Mouse (Mus musculus): ENCODE data around the gene Nus1. TPM values are rescaled to one million over a fixed set of nuclear protein-coding genes. Genes with fewer than 3 reads are reported as not detected.

Gene Nus1
- polyA plus RNA-seq, 1 experiment from 2014 or later: 7.9 TPM

- Histone ChIP-seq H3K4me1 (replicated peaks) (peaks cover 6% of the 10 kb centered on the region), H3K9me3 (replicated peaks) (no peaks in the 10 kb centered on the region), H3K36me3 (no peaks in the 10 kb centered on the region), H3K4me3 (no peak overlapping the region), H3K27ac (no peak overlapping the region), H3K27me3 (no peaks in the 10 kb centered on the region), H3K9ac (no peak overlapping the region), H3K4me2 (no peak overlapping the region)
- no peak for ATAC-seq (replicated peaks; ENCODE audit: insufficient number of reproducible peaks, insufficient read depth, low FRiP score, low read depth)
- 55% methylated on average over 4 of the region's 4 CpGs for WGBS
Measured at GRCm38 (mm10) chr10:52387192-52387591, 30.2 kb upstream of the Nus1 start.

- H3K27ac ChIP-seq: no peak within 1 kb of the TSS
- H3K4me2 ChIP-seq: no peak within 1 kb of the TSS
- H3K9ac ChIP-seq: no peak within 1 kb of the TSS
- H3K4me3 ChIP-seq: no peak within 1 kb of the TSS
- no peaks in the 10 kb centered on the region for H3K4me1 ChIP-seq (replicated peaks)
- no peak for ATAC-seq (replicated peaks; ENCODE audit: insufficient number of reproducible peaks, insufficient read depth, low FRiP score, low read depth)
- H3K27me3 ChIP-seq: no peaks in the 10 kb centered on the region
- H3K9me3 ChIP-seq (replicated peaks): no peaks in the 10 kb centered on the region
- H3K36me3 ChIP-seq: no peaks in the 10 kb centered on the region
- WGBS: 65% methylated on average over 5 of the region's 5 CpGs
Measured at GRCm38 (mm10) chr10:52388922-52389430, 28.4 kb upstream of the Nus1 start, which contains the start of gene Nepn. TSS of gene Nepn (plus strand) at chr10:52388972.

- H3K4me1 ChIP-seq (replicated peaks): no peaks in the 10 kb centered on the region
- no peak overlapping the region for H3K9ac ChIP-seq
- H3K27me3 ChIP-seq: no peaks in the 10 kb centered on the region
- no peaks in the 10 kb centered on the region for H3K36me3 ChIP-seq
- no peak overlapping the region for H3K27ac ChIP-seq
- H3K4me3 ChIP-seq: no peak overlapping the region
- 72% methylated on average over 3 of the region's 3 CpGs for WGBS
- H3K9me3 ChIP-seq (replicated peaks): no peaks in the 10 kb centered on the region
- ATAC-seq (replicated peaks; ENCODE audit: insufficient number of reproducible peaks, insufficient read depth, low FRiP score, low read depth): no peak
- H3K4me2 ChIP-seq: no peak overlapping the region
Measured at GRCm38 (mm10) chr10:52389438-52389837, 27.9 kb upstream of the Nus1 start.

GRCm38 (mm10) chr10:52391208-52391607, 26.1 kb upstream of the Nus1 start:
- Histone ChIP-seq H3K4me1 (replicated peaks) (no peaks in the 10 kb centered on the region), H3K27ac (no peak overlapping the region), H3K27me3 (no peaks in the 10 kb centered on the region), H3K9ac (no peak overlapping the region), H3K4me3 (no peak overlapping the region), H3K4me2 (no peak overlapping the region), H3K9me3 (replicated peaks) (no peaks in the 10 kb centered on the region), H3K36me3 (no peaks in the 10 kb centered on the region)
- WGBS: 59% methylated on average over 2 of the region's 2 CpGs
- no peak for ATAC-seq (replicated peaks; ENCODE audit: insufficient number of reproducible peaks, insufficient read depth, low FRiP score, low read depth)

GRCm38 (mm10) chr10:52396647-52397046, 20.7 kb upstream of the Nus1 start:
- no peaks in the 10 kb centered on the region for H3K4me1 ChIP-seq (replicated peaks)
- H3K36me3 ChIP-seq: no peaks in the 10 kb centered on the region
- H3K9ac ChIP-seq: no peak overlapping the region
- H3K9me3 ChIP-seq (replicated peaks): no peaks in the 10 kb centered on the region
- no peak overlapping the region for H3K4me3 ChIP-seq
- no peaks in the 10 kb centered on the region for H3K27me3 ChIP-seq
- no peak overlapping the region for H3K27ac ChIP-seq
- ATAC-seq (replicated peaks; ENCODE audit: insufficient number of reproducible peaks, insufficient read depth, low FRiP score, low read depth): no peak
- H3K4me2 ChIP-seq: no peak overlapping the region
- WGBS: 84% methylated on average over 3 of the region's 3 CpGs

- Histone ChIP-seq H3K4me3 (no peak overlapping the region), H3K9ac (no peak overlapping the region), H3K4me2 (no peak overlapping the region), H3K36me3 (no peaks in the 10 kb centered on the region), H3K4me1 (replicated peaks) (no peaks in the 10 kb centered on the region), H3K27me3 (no peaks in the 10 kb centered on the region), H3K9me3 (replicated peaks) (no peaks in the 10 kb centered on the region), H3K27ac (no peak overlapping the region)
- ATAC-seq (replicated peaks; ENCODE audit: insufficient number of reproducible peaks, insufficient read depth, low FRiP score, low read depth): no peak
- WGBS: 65% methylated on average over 2 of the region's 2 CpGs
Measured at GRCm38 (mm10) chr10:52398715-52399114, 18.6 kb upstream of the Nus1 start.

GRCm38 (mm10) chr10:52399722-52400121, 17.6 kb upstream of the Nus1 start:
- no peaks in the 10 kb centered on the region for H3K27me3 ChIP-seq
- no peak overlapping the region for H3K27ac ChIP-seq
- H3K4me2 ChIP-seq: no peak overlapping the region
- no peaks in the 10 kb centered on the region for H3K9me3 ChIP-seq (replicated peaks)
- no peak overlapping the region for H3K4me3 ChIP-seq
- no peak overlapping the region for H3K9ac ChIP-seq
- WGBS: 52% methylated on average over 3 of the region's 3 CpGs
- no peaks in the 10 kb centered on the region for H3K4me1 ChIP-seq (replicated peaks)
- no peak for ATAC-seq (replicated peaks; ENCODE audit: insufficient number of reproducible peaks, insufficient read depth, low FRiP score, low read depth)
- H3K36me3 ChIP-seq: no peaks in the 10 kb centered on the region

GRCm38 (mm10) chr10:52405160-52405559, 12.2 kb upstream of the Nus1 start:
- ATAC-seq (replicated peaks; ENCODE audit: insufficient number of reproducible peaks, insufficient read depth, low FRiP score, low read depth): no peak
- Histone ChIP-seq H3K27me3 (no peaks in the 10 kb centered on the region), H3K4me1 (replicated peaks) (no peaks in the 10 kb centered on the region), H3K27ac (no peak overlapping the region), H3K4me2 (no peak overlapping the region), H3K9me3 (replicated peaks) (no peaks in the 10 kb centered on the region), H3K4me3 (no peak overlapping the region), H3K9ac (no peak overlapping the region), H3K36me3 (no peaks in the 10 kb centered on the region)
- 88% methylated on average over 13 of the region's 13 CpGs for WGBS

- ATAC-seq (replicated peaks; ENCODE audit: insufficient number of reproducible peaks, insufficient read depth, low FRiP score, low read depth): no peak
- no peak overlapping the region for H3K27ac ChIP-seq
- H3K27me3 ChIP-seq: no peaks in the 10 kb centered on the region
- H3K4me2 ChIP-seq: no peak overlapping the region
- H3K9me3 ChIP-seq (replicated peaks): no peaks in the 10 kb centered on the region
- WGBS: 89% methylated on average over 2 of the region's 2 CpGs
- no peak overlapping the region for H3K9ac ChIP-seq
- no peaks in the 10 kb centered on the region for H3K36me3 ChIP-seq
- no peak overlapping the region for H3K4me3 ChIP-seq
- H3K4me1 ChIP-seq (replicated peaks): no peaks in the 10 kb centered on the region
Measured at GRCm38 (mm10) chr10:52407526-52407925, 9.8 kb upstream of the Nus1 start.

- no peaks in the 10 kb centered on the region for H3K27me3 ChIP-seq
- no peak overlapping the region for H3K27ac ChIP-seq
- H3K4me2 ChIP-seq: no peak overlapping the region
- 79% methylated on average over 2 of the region's 2 CpGs for WGBS
- no peak for ATAC-seq (replicated peaks; ENCODE audit: insufficient number of reproducible peaks, insufficient read depth, low FRiP score, low read depth)
- no peaks in the 10 kb centered on the region for H3K36me3 ChIP-seq
- peaks cover 20% of the 10 kb centered on the region for H3K4me1 ChIP-seq (replicated peaks)
- no peak overlapping the region for H3K4me3 ChIP-seq
- H3K9me3 ChIP-seq (replicated peaks): no peaks in the 10 kb centered on the region
- H3K9ac ChIP-seq: no peak overlapping the region
Measured at GRCm38 (mm10) chr10:52415020-52415419, 2.3 kb upstream of the Nus1 start.

GRCm38 (mm10) chr10:52416458-52416857, 889 bp upstream of the Nus1 start:
- Histone ChIP-seq H3K27me3 (no peaks in the 10 kb centered on the region), H3K4me2 (peak overlapping the region; percentile 60), H3K4me1 (replicated peaks) (peaks cover 26% of the 10 kb centered on the region), H3K36me3 (no peaks in the 10 kb centered on the region), H3K27ac (peak overlapping the region; percentile 97), H3K9me3 (replicated peaks) (no peaks in the 10 kb centered on the region), H3K9ac (no peak overlapping the region), H3K4me3 (peak overlapping the region; percentile 100)
- ATAC-seq (replicated peaks; ENCODE audit: insufficient number of reproducible peaks, insufficient read depth, low FRiP score, low read depth): no peak
- WGBS: 36% methylated on average over 2 of the region's 2 CpGs

GRCm38 (mm10) chr10:52417998-52418860, 882 bp downstream of the Nus1 start:
- Histone ChIP-seq H3K27me3 (no peaks in the 10 kb centered on the region), H3K4me1 (replicated peaks) (peaks cover 37% of the 10 kb centered on the region), H3K4me3 (peak overlapping the region; percentile 100), H3K9me3 (replicated peaks) (no peaks in the 10 kb centered on the region), H3K4me2 (peak overlapping the region; percentile 67), H3K27ac (peak overlapping the region; percentile 97), H3K9ac (peak overlapping the region; percentile 93), H3K36me3 (no peaks in the 10 kb centered on the region)
- under 1% methylated on average over 34 of the region's 39 CpGs for WGBS
- ATAC-seq (replicated peaks; ENCODE audit: insufficient number of reproducible peaks, insufficient read depth, low FRiP score, low read depth): 0 out of 2 replicates have a peak, but pooled peaks have one; percentile 4

All from heart, embryonic 15.5 days (tissue).